Mouse (Mus musculus): ENCODE measurements around the gene Mpped2. TPM values are rescaled to one million over a fixed set of nuclear protein-coding genes. Genes with fewer than 3 reads are reported as not detected.

Gene Mpped2
- polyA plus RNA-seq, 1 experiment, result 4.1 TPM

DNA sequence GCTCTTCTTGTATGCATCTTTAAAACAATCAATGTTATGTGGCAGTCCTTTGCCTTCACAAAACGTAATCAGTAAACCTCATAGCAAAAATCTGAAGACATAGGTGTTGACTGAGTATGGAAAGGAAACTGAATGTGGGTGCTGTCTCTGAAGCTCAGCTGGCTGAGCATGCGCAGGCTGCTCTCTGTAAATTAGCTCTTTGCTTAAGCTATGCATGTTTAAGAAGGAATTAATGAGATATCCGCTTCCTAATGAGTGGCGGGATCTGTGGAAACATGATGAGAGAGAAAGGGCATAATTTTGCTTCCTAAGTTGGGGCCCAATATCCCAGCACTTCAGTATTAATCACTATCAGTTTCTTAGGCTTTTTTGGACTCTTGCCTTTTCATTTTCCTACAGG, 51.0 kb downstream of the Mpped2 start:
- Histone ChIP-seq H3K4me3 (ENCODE audit: insufficient read depth, low read depth, low read length) (no peak overlapping the region), H3K27ac (ENCODE audit: insufficient read depth, low read depth, low read length) (no peak overlapping the region), H3K27me3 (replicated peaks; ENCODE audit: control insufficient read depth, insufficient read depth, low read length) (no peaks in the 10 kb centered on the region), H3K36me3 (ENCODE audit: control insufficient read depth, insufficient read depth, low read length) (no peaks in the 10 kb centered on the region), H3K4me1 (ENCODE audit: control insufficient read depth, insufficient read depth, low read length) (peaks cover 5% of the 10 kb centered on the region; the same call in 1 of the 2 replicates)
- no peak for DNase-seq
- 88% methylated on average over 4 of the region's 4 CpGs for WGBS
- no peak for TF ChIP-seq POLR2A (IDR thresholded peaks at IDR 0.05; ENCODE audit: low read depth, low read length)
- no peak for TF ChIP-seq CTCF (conservative IDR thresholded peaks at IDR 0.05; ENCODE audit: insufficient read depth, insufficient read length, low read depth, low read length)

DNA sequence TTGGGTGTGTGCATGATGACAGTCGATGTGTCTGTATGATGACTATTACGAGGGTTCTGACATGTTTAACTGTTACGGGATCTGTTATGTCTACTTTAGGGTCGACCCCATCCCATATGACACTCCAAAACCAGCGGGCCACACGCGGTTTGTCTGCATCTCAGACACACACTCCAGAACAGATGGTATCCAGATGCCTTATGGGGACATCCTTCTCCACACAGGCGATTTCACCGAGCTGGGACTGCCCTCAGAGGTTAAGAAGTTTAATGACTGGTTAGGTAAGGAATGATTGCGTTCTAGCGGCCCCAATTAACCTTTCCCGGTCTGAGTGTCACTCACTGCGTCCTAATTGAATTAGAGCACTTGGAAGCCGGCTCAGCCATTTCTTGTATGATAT, 51.5 kb downstream of the Mpped2 start:
- H3K36me3 ChIP-seq (ENCODE audit: control insufficient read depth, insufficient read depth, low read length), result no peaks in the 10 kb centered on the region
- no peaks in the 10 kb centered on the region for H3K27me3 ChIP-seq (replicated peaks; ENCODE audit: control insufficient read depth, insufficient read depth, low read length)
- DNase-seq, result no peak
- WGBS, result 69% methylated on average over 14 of the region's 14 CpGs
- no peak overlapping the region for H3K27ac ChIP-seq (ENCODE audit: insufficient read depth, low read depth, low read length)
- no peak overlapping the region for H3K4me3 ChIP-seq (ENCODE audit: insufficient read depth, low read depth, low read length)
- H3K4me1 ChIP-seq (ENCODE audit: control insufficient read depth, insufficient read depth, low read length), result peaks cover 5% of the 10 kb centered on the region; the same call in 1 of the 2 replicates
- no peak for TF ChIP-seq POLR2A (IDR thresholded peaks at IDR 0.05; ENCODE audit: low read depth, low read length)
- TF ChIP-seq CTCF (conservative IDR thresholded peaks at IDR 0.05; ENCODE audit: insufficient read depth, insufficient read length, low read depth, low read length), result no peak

DNA sequence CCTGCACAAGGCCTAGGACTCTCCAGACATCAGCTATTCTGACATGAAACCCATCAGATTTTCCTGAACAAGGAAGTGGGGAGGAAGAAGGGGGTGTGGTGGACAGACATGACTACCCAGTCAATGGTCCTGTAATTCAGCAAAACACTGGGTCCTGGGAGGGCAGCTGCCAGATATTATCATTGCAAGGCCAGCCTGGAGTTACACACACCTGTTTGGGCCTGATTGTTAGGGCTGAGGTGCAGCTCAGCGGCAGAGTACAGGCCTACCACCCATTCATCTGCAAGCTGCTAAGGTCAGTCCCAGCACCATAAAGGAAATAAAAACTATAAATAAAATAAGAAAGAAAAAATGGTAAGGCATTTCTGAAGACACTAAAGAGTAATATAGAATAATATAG, 52.3 kb downstream of the Mpped2 start:
- peaks cover 5% of the 10 kb centered on the region; the same call in 1 of the 2 replicates for H3K4me1 ChIP-seq (ENCODE audit: control insufficient read depth, insufficient read depth, low read length)
- H3K27ac ChIP-seq (ENCODE audit: insufficient read depth, low read depth, low read length), result no peak overlapping the region
- TF ChIP-seq CTCF (conservative IDR thresholded peaks at IDR 0.05; ENCODE audit: insufficient read depth, insufficient read length, low read depth, low read length) (no peak), POLR2A (IDR thresholded peaks at IDR 0.05; ENCODE audit: low read depth, low read length) (no peak)
- H3K36me3 ChIP-seq (ENCODE audit: control insufficient read depth, insufficient read depth, low read length), result no peaks in the 10 kb centered on the region
- H3K4me3 ChIP-seq (ENCODE audit: insufficient read depth, low read depth, low read length), result no peak overlapping the region
- WGBS, result 79% methylated on average over 1 of the region's 1 CpGs
- H3K27me3 ChIP-seq (replicated peaks; ENCODE audit: control insufficient read depth, insufficient read depth, low read length), result no peaks in the 10 kb centered on the region
- DNase-seq, result peak; percentile 3

DNA sequence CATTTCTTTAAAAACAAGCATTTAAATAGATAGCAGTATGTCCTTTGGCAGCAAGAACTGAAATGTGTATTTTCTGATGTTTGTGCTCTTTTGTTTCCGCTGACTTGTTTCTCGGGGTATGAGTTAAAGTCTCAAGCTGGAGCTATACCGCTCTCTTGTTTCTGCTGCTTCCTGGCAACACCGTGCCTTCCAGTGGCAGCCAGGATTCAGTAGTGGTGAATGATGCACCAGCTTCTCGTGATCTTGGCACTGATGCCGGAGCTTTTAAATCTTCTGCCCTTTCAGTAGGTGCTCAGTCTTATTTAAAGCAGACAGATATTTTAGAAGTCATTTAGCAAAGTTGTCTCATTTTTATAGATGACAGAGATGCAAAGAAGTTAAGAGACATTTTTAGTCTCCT, 53.1 kb downstream of the Mpped2 start:
- no peaks in the 10 kb centered on the region for H3K36me3 ChIP-seq (ENCODE audit: control insufficient read depth, insufficient read depth, low read length)
- no peak overlapping the region for H3K27ac ChIP-seq (ENCODE audit: insufficient read depth, low read depth, low read length)
- DNase-seq, result peak; percentile 23
- peaks cover 5% of the 10 kb centered on the region; the same call in 1 of the 2 replicates for H3K4me1 ChIP-seq (ENCODE audit: control insufficient read depth, insufficient read depth, low read length)
- TF ChIP-seq POLR2A (IDR thresholded peaks at IDR 0.05; ENCODE audit: low read depth, low read length) (no peak), CTCF (conservative IDR thresholded peaks at IDR 0.05; ENCODE audit: insufficient read depth, insufficient read length, low read depth, low read length) (no peak)
- no peak overlapping the region for H3K4me3 ChIP-seq (ENCODE audit: insufficient read depth, low read depth, low read length)
- WGBS, result 62% methylated on average over 6 of the region's 6 CpGs
- H3K27me3 ChIP-seq (replicated peaks; ENCODE audit: control insufficient read depth, insufficient read depth, low read length), result no peaks in the 10 kb centered on the region

DNA sequence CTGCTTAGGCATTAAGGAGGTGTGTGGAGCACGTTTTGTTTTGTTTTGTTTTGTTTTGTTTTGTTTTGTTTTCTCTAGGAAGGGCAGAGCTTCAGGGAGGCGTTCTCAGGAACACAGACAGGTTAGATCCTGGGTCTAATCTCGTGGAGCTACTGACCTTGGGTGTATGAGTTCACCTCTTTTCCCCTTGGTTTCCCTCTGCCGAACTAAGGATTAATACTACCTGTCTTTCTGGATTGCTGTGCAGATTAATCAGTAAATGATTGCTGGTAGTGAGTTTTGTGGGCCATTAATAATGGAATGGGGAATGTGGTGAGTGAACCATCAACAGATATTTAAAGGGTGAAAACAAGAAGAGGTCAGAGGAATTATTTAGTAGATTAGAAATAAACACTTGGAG, 53.8 kb downstream of the Mpped2 start:
- peak overlapping the region; percentile 40; the same call in 1 of the 2 replicates for H3K27ac ChIP-seq (ENCODE audit: insufficient read depth, low read depth, low read length)
- H3K4me1 ChIP-seq (ENCODE audit: control insufficient read depth, insufficient read depth, low read length), result peaks cover 5% of the 10 kb centered on the region; the same call in 1 of the 2 replicates
- H3K4me3 ChIP-seq (ENCODE audit: insufficient read depth, low read depth, low read length), result no peak overlapping the region
- no peaks in the 10 kb centered on the region for H3K36me3 ChIP-seq (ENCODE audit: control insufficient read depth, insufficient read depth, low read length)
- H3K27me3 ChIP-seq (replicated peaks; ENCODE audit: control insufficient read depth, insufficient read depth, low read length), result no peaks in the 10 kb centered on the region
- 24% methylated on average over 4 of the region's 4 CpGs for WGBS
- DNase-seq, result peak; percentile 54
- TF ChIP-seq POLR2A (IDR thresholded peaks at IDR 0.05; ENCODE audit: low read depth, low read length) (no peak), CTCF (conservative IDR thresholded peaks at IDR 0.05; ENCODE audit: insufficient read depth, insufficient read length, low read depth, low read length) (no peak)

DNA sequence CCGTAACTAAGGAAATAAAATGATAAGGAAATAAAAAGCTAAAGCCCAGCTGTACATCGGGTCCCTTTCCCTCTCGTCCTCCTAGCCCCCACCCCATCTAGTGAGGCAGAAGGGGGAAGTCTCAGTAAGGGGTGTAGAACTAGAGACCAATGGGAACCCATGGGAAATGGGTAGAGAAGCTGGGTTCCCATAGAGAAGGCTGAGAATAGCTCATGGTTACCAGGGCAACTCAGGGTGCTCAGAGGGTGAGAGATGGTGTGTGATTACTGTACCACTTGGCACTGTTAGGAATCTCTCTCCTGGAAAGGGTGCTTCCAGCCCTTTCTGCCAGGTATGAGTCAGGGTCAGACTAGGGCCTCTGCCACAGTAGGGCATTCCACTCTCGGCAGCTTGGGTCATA, 54.3 kb downstream of the Mpped2 start:
- H3K27ac ChIP-seq (ENCODE audit: insufficient read depth, low read depth, low read length), result peak overlapping the region; percentile 26; the same call in 1 of the 2 replicates
- no peaks in the 10 kb centered on the region for H3K36me3 ChIP-seq (ENCODE audit: control insufficient read depth, insufficient read depth, low read length)
- no peak overlapping the region for H3K4me3 ChIP-seq (ENCODE audit: insufficient read depth, low read depth, low read length)
- DNase-seq, result peak; percentile 10
- 39% methylated on average over 4 of the region's 4 CpGs for WGBS
- H3K4me1 ChIP-seq (ENCODE audit: control insufficient read depth, insufficient read depth, low read length), result peaks cover 5% of the 10 kb centered on the region; the same call in 1 of the 2 replicates
- TF ChIP-seq CTCF (conservative IDR thresholded peaks at IDR 0.05; ENCODE audit: insufficient read depth, insufficient read length, low read depth, low read length), result no peak
- no peak for TF ChIP-seq POLR2A (IDR thresholded peaks at IDR 0.05; ENCODE audit: low read depth, low read length)
- no peaks in the 10 kb centered on the region for H3K27me3 ChIP-seq (replicated peaks; ENCODE audit: control insufficient read depth, insufficient read depth, low read length)

DNA sequence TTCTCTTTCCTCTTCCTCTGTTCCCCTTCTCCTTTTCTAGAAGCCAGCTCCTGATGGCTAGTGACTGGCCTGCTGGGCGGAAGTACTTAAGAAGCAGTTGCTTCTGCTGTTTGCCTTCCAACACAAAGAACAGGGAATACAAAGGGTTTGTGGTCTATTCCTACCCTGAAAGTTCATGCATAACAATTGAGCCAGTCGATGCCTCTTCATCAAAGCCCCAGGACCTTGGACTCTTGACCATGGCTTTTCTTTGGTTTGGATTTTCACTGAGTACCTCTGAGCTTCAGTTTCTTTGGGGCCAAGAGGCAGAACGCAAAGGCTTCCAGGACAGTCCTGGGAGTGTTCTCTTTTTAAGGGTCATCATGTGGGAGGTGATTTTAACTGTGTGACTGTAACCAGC, 57.8 kb downstream of the Mpped2 start:
- DNase-seq, result no peak
- TF ChIP-seq POLR2A (IDR thresholded peaks at IDR 0.05; ENCODE audit: low read depth, low read length), result no peak
- no peak for TF ChIP-seq CTCF (conservative IDR thresholded peaks at IDR 0.05; ENCODE audit: insufficient read depth, insufficient read length, low read depth, low read length)

More for the DNA sequence above, 57.8 kb downstream of the Mpped2 start:
- Histone ChIP-seq H3K4me3 (ENCODE audit: insufficient read depth, low read depth, low read length) (no peak overlapping the region), H3K4me1 (ENCODE audit: control insufficient read depth, insufficient read depth, low read length) (peaks cover 10% of the 10 kb centered on the region; the same call in 1 of the 2 replicates), H3K27me3 (replicated peaks; ENCODE audit: control insufficient read depth, insufficient read depth, low read length) (no peaks in the 10 kb centered on the region), H3K27ac (ENCODE audit: insufficient read depth, low read depth, low read length) (no peak overlapping the region), H3K36me3 (ENCODE audit: control insufficient read depth, insufficient read depth, low read length) (no peaks in the 10 kb centered on the region)
- 62% methylated on average over 3 of the region's 3 CpGs for WGBS

All from kidney, adult 2 months (tissue).